1 mouse cellular context compared by ENCODE assay signal in genomic region chr4:126314393-126314792, GRCm38 (mm10).
TF ChIP-seq lines count a peak whose summit lies in the region.

No protein-coding gene starts in this region.

TF ChIP-seq in MEL, 35 proteins besides CTCF, POLR2A, EP300 and RAD21:
- TF ChIP-seq TBP (IDR thresholded peaks at IDR 0.05; ENCODE audit: low read depth, low read length): no peak
- no peak for TF ChIP-seq BHLHE40 (IDR thresholded peaks at IDR 0.05; ENCODE audit: borderline replicate concordance, low read depth, low read length)
- TF ChIP-seq NELFE (IDR thresholded peaks at IDR 0.05; ENCODE audit: low read depth, low read length): no peak
- TF ChIP-seq NRF1 (IDR thresholded peaks at IDR 0.05; ENCODE audit: insufficient read depth, low read depth, low read length, poor library complexity, severe bottlenecking): no peak
- TF ChIP-seq TAL1 (IDR thresholded peaks at IDR 0.05; ENCODE audit: low read length): no peak
- TF ChIP-seq GABPA (IDR thresholded peaks at IDR 0.05; ENCODE audit: low read depth, low read length): no peak
- no peak for TF ChIP-seq POLR2AphosphoS5 (IDR thresholded peaks at IDR 0.05; ENCODE audit: borderline replicate concordance, low read depth, low read length)
- TF ChIP-seq SIN3A (IDR thresholded peaks at IDR 0.05; ENCODE audit: low read length): no peak
- no peak for TF ChIP-seq KAT2A (conservative IDR thresholded peaks at IDR 0.05; ENCODE audit: low read depth, low read length)
- TF ChIP-seq ZMIZ1 (IDR thresholded peaks at IDR 0.05; ENCODE audit: low read depth, low read length): no peak
- no peak for TF ChIP-seq MYC (IDR thresholded peaks at IDR 0.05; ENCODE audit: low read depth, low read length)
- TF ChIP-seq MEF2A (IDR thresholded peaks at IDR 0.05; ENCODE audit: extremely low read depth, insufficient replicate concordance, low read depth, low read length, poor library complexity, severe bottlenecking): no peak
- no peak for TF ChIP-seq USF2 (IDR thresholded peaks at IDR 0.05; ENCODE audit: borderline replicate concordance in 1 of 2, insufficient read depth in 1 of 2, low read depth in 1 of 2, low read length in 2 of 2)
- TF ChIP-seq MAZ (IDR thresholded peaks at IDR 0.05; ENCODE audit: low read depth, low read length): no peak
- TF ChIP-seq ELF1 (IDR thresholded peaks at IDR 0.05; ENCODE audit: low read depth, low read length): no peak
- no peak for TF ChIP-seq ZC3H11A (IDR thresholded peaks at IDR 0.05; ENCODE audit: low read depth, low read length)
- no peak for TF ChIP-seq MAX (IDR thresholded peaks at IDR 0.05; ENCODE audit: low read length)
- TF ChIP-seq SMC3 (IDR thresholded peaks at IDR 0.05; ENCODE audit: low read depth, low read length): no peak
